Mouse (Mus musculus) thymus, postnatal 14 days (tissue): ENCODE data around the gene Nfe2l2.

ENCODE experiments used
- DNase-seq: peaks from one replicate; pipeline ENCODE4 v3.0.0; 2021

Gene Nfe2l2

DNA sequence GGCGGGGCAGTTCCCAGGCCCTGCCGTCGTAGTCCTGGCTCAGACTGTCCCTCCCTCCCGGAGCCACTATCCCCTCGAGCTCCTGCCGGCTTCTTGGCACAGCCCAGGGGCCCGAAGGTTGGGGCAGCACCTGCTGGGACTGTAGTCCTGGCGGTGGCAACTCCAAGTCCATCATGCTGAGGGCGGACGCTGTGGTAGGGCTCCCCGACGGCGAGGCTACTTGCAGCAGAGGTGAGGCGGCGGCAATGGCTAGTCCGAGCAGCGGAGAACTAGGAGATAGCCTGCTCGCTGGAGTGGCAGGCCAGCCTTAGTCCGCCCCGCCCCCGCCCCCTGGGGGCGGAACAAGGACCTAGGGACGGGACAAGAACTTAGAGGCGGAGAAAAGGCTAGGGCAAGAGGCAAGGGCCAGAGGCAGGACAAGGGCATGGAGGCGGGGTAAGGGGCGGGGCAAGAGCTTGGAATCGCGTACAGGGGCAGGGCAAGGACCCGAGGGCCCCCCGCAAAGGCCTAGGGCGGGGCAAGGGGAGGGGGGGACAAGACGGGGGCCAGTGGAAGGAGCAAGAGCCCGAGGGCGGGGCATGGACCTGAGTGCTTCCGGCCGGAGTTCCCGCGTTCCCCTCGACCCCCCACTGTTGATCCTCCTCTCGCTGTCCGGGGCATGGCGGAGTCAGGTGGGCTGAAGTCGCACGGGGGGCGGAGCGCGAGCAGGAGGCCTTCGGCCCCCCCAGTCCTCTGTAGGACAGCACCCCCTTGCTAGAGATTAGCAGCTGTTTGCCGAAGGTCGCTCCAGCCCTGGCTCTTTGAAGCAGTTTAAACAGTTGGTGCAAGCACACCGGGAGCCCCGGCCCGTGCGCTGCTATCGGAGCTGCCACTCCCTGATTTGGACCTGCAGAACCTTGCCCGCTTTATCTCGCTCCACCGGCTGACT lies at the start of gene Nfe2l2:
Gene Nfe2l2, minus strand, starts transcription at position 408 of the 928 bp plus-strand sequence.
- DNase-seq, result peak; percentile 94

DNA sequence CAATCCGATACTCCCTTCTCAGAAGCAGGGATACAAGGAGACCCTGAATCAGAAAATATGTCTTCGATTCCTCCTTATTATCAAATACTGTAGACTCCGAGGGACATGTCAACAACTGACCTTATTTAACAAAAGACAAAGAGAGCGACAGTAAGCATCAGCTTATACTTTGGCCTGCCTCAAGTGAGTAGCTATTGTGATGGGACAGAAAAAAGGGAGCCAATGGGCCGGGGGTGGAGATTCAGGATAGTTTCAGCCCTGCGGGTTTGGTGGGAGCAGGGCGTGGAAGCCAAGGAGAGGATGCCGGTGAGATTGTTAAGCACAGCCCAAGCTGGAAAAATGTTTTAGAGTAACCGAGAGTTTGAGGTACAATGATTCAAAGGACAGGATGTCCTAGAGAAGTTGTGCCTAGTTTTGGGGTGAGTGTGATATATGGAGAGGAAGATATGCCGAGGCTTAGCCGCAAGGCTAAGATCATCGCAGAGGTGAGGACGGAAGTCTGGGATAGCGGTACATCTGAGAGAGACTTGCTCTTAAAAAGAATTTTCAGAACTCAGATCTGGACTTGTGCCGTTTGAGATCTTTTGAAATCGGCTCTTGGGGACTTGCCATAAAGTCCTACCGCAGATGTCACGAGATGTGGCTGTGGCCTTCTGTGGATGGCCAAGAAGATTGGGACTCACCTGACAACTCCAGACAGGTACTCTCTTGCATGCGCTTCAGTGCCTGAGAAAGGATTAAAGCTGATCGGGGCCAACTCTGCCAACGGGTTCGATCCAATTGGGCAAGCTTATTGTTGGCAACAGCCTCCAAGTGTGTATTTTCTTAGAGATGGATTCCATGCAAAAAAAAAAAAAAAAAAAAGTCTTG lies 48.1 kb upstream of the Nfe2l2 start:
- no peak for DNase-seq

DNA sequence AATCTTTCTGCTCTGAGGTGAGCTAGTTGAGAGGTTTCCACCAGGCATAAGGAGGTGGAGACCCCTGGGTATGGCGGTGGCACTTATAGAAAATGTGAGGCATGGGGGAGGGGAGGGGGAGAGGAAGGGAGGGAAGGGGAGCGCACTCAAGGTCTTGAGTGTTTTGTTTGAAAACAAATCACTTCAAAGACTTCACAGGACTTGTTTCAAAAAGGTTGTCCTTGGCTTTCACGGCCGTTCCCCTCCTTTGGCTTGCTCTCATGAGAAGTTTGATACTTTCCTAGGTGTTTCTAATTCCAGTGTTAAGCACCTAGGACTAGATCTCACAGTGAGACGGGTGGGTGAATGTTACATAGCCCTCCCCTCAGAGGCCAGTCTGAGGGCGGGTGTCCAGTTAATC lies 47.5 kb upstream of the Nfe2l2 start:
- no peak for DNase-seq

DNA sequence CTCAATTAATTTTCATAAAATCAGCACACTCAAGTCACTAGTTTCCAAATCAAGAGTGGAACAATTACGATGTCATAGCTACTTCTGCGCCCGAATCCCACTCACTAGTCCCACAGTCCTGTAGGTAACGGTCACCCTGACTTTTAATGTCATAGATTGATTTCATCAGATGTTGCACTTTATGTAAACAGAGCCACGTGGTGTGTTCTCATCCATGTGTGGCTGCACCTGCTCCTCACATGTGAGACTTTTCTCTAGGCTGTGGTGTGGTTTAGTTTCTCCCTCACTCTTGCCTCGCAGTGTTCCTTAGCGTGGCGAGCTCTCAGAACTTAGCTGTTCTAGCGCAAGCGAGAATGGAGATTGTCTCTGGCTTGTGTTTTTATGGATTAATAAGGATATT lies 46.4 kb upstream of the Nfe2l2 start:
- DNase-seq, result peak; percentile 16

DNA sequence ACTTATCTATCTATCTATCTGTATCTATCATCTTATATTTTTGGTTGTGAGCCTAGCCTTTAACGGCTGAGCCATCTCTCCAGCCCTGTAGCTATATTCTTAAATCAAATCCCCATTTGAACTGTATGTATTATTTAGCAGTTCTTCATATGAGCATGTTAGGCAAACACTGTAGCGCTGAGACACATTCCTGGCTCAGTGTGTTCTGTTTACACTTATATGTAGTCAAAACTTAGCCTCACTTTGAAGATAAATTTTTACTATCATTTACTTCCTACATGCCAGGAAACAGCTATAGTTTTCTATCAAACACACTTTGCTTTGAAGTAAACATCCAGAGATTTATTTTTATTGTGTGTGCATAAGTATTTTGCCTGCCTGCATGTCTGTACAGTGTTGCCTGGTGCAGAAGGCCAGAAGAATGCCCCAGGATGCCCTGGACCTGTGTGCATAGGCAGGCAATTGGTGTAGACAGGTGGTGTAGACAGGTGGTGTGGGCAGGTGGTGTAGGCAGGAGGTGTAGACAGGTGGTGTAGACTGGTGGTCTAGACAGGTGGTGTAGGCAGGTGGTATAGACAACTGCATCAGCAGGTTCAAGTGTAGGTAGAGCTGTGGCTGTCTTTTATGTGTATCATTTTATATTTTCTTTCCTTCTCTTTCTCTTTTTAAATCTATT lies 45.7 kb upstream of the Nfe2l2 start:
- DNase-seq, result peak; percentile 8

GRCm38 (mm10) chr2:75748841-75749240 lies 44.4 kb upstream of the Nfe2l2 start:
- DNase-seq, result no peak

GRCm38 (mm10) chr2:75737006-75737503 lies 32.6 kb upstream of the Nfe2l2 start:
- DNase-seq, result no peak

- DNase-seq, result no peak
Measured at GRCm38 (mm10) chr2:75734196-75734865, 29.9 kb upstream of the Nfe2l2 start.

GRCm38 (mm10) chr2:75733177-75733576 lies 28.7 kb upstream of the Nfe2l2 start:
- DNase-seq, result no peak

DNA sequence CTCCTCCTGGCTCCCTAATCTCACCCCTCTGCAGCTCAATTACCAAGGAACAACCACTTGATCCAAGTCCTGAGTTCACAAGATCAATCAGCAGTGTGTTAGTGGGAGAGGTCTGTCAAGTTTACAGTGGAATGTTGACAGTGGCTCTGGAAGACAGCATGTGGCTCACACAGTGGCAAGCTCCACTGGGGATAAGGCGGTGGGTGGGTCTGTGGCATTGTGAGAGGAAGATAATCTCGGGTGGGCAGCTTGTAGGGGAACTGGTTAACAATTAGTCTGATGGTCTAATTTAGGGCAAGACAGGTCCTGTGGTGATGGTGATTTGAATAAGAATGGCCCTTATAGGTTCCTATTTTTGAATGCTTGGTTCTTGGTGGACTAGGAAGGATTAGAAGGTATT lies 27.5 kb upstream of the Nfe2l2 start:
- no peak for DNase-seq

- no peak for DNase-seq
Measured at GRCm38 (mm10) chr2:75731233-75731651, 26.8 kb upstream of the Nfe2l2 start.

DNA sequence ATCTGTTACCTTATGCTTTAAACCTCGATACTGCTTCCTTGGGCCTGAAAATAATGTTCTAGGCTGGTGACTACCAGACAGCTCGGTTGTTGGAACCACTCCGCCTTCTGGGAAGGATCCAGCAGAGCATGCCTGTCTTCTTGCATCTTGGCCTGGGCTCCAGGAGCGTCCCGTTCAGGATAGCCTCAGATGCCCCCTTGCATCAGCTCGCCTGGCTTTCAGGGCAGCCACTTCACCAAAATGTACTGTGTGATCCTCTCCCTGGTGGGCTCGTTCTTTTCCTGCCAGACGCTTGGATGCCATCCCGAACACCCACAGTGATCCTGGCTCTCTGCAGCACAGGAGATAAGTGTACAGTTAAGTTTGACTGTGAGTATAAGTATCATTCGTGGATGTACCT lies 25.6 kb upstream of the Nfe2l2 start:
- DNase-seq, result no peak

GRCm38 (mm10) chr2:75724863-75725445 lies 20.5 kb upstream of the Nfe2l2 start:
- DNase-seq, result no peak

DNA sequence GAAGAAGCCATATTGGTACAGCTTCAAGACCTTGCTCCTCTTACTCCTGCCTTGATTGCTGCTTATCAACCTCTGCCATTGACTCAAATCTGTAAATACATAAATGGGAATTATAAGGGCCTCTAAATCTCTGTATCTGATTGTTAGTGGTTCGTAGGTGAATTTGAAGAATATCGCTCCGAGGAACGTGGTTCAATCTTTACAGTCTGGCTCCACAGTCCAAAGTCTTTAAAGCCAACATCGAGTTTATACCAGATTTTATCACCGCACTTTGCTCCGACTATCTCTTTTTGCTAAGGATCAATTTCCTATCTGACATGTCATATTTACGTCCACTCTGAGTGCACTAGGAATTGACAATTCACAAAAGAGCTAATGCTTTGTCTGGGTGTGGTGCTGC lies 19.0 kb upstream of the Nfe2l2 start:
- DNase-seq, result no peak

- DNase-seq, result no peak
Measured at GRCm38 (mm10) chr2:75722893-75723292, 18.5 kb upstream of the Nfe2l2 start.

DNA sequence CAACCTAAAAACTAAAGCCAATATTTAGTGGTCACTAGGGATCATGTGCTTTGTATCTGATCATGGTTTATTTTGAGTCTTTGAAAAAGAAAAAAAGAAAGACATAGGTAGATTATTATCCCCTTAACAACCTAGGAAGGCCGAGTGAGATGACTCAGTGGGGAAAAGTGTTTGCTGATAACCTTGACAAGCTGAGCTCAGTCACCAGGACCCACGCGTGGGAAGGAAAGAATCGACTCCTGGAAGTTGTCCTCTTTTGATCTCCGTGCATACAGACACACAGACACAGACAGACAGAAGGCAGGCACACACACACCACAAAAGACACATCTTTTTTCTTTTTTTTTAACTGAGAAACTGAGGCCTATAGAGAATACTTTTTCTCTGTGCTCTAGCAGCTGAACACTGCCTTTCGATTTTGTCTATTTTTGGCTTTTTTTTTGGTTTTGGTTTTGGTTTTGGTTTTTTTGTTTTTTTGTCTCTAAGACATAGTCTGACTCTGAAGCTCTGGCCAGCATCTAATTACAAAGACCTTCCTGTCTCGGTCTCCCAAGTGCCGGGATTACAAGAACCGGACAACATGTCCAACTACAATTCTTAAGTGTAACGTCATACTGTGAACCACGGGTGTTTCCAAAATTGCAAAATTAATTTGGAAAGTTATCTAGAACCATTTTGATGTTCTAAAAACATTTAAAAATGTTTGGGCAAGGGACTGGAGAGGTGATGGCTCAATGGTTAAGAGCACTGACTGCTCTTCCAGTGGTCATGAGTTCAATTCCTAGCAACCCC lies 16.0 kb upstream of the Nfe2l2 start:
- no peak for DNase-seq

DNA sequence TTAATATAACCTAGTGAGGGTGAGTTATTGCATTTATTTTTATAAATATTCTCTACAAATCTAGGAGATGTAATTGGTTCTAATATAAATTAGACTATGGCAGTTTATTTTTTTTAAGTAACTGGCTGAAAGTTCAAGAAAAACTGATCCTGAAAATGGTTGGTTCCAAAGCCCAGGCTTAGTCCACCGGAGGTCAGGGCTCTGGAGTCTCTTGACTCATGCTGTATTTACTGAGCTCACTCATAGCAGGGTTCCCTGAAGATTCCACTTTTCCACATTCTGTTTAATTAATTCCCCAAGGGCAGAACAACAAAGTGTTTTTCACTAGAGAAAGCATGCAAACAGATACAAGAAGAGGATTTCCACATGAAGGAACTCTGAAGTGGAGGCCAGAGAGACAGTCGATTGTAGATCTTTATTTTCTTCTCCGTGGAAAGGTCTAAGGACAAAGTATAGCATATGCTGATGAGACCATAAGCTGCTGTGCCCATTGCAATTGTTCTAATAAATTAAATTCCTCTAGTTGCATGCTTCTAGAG lies 15.0 kb upstream of the Nfe2l2 start:
- DNase-seq, result no peak

DNA sequence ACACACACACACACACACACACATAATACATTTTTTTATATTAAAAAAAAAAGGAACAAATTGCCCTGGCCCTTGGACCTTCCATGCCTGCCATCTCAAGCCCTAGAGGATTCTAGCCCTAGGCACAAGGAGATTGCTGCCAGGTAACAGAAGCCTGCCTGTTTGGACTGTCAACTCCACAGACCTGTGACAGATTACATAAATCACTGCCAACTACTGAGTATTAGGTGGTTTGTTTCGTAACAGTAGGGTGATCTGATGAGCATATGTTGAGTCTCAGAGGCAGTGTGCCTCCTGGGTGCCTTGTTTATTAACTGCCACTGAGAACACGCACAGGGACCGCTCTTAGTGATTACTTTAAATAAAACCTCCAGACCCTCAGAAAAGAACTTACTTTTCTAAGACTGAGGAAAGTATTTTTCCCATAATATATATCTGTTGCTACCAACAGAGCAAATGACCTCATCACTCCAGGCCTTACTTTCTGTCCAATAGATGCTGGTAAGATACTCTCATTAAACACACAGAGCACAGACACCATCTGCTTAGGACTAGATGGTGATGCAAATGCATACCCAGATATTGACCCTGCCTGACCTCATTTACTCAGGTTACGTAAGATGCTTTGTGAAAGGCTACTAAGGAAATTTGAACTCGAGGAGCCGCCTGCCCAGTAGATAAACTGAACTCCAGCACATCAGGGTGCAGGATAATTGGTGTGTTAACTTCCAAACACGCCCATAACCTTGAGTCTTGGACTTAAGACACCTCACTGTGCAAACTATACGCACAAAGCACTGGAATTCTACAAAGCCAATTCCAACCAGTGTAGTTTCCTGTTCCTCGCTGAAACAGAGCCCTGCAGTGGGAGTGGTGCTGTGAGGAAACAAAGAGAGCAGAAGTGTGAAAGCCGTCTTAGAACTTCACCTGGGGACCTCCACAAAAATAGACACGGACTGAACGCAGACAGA lies 11.9 kb upstream of the Nfe2l2 start:
- no peak for DNase-seq

DNA sequence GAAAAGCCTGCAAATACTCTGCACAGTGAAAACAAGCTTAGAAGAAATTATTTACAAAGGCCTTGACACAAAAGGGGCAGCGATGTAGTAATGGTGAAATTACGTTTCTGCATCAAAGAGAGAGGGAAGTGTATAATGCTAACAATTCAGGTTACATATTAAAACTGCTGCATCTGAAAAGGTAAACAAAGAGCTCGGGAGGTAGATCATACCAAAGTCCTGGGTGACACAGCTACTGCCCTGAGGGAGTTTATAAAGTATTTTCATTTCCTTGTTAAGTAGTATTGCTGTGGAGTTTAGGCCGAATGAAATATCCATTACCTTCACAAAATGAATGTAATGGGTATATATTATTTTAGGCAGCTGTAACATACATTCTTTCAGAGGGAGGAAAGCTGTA lies 10.3 kb upstream of the Nfe2l2 start:
- no peak for DNase-seq

DNA sequence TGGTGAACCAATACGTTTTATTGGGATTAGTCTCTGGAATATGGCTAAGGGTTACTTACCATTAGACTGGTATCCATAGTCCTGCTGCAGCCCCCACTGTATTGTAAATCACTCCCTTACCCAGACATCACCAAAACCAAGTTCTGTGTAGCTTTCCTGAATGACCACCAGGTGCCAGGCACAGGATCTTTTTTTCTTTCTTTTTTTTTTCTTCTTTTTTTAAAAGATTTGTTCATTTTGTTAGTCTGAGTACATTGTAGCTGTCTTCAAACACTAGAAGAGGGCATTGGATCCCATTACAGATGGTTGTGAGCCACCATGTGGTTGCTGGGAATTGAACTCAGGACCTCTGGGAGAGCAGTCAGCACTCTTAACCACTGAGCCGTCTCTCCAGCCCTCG lies 8.6 kb upstream of the Nfe2l2 start:
- DNase-seq, result no peak
